Mouse (Mus musculus) cerebellum, adult 2 months (tissue): Measurements from ENCODE around the gene Pipox.

Experiments used
- CTCF ChIP-seq: fragments of 200-500 bp; IDR thresholded peaks from 2 replicates; pipeline ENCODE4 v1.5.1; 2011; ENCODE audit warnings: low read depth, mild to moderate bottlenecking, control low read depth, low read length, moderate library complexity, borderline replicate concordance; ENCODE audit not compliant: insufficient read depth
- POLR2A ChIP-seq: fragments of 200-500 bp; IDR thresholded peaks from 2 replicates; pipeline ENCODE4 v1.6.1; 2011; ENCODE audit warnings: low read length, control low read depth, borderline replicate concordance; ENCODE audit not compliant: insufficient read depth

DNA sequence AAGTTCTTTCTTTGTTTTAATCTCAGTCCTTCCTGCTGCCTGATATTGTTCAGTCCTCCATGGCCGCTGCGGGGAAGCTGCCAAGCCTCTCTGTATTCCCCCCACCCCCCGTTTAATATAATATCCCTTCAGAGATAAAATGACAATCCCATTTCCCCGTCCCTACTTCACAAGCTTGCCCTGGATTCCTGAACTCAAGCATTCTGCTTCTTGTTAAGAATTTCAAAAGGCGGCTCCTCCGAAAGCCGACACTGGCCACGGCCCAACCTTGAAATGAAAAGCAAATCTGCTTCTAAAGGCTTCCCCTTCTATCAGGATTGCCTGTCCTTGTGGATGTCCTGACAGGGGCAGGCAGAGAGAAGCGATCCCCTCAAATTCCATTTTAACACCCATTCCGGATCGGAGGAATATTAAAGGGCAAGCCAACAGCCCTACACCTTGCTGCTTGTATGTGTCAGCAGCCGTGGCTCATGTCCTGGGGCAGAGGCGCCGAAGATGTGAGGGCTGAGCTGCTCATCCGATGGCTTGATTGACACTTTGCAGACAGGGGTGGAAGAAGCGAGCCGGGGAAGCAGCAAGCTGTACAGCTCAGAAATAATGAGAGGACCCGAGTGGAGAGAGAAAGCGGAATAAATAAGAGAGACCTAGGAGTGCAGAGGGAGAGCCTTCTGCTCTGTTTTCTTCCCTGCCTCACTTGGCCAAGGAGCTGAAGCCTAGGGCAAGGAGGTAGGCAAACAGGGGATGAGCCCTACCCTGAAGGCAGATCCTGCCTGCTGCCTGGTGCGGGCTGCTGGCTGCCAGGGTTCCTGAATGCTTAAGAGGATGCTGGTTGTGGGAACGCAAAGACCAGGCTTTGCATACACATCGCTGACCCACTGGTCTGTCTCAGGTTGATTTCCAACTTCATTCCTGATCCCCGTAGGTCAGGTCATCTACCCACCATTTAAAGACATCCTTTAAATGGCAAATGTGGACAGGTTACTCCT, 3.2 kb upstream of the Pipox start:
- TF ChIP-seq POLR2A (0 out of 2 replicates have a peak, but pooled peaks have one; percentile 27), CTCF (no peak)
